Mouse (Mus musculus) heart, embryonic 14.5 days (tissue): ENCODE measurements around the gene Fetub. TPM values are rescaled to one million over a fixed set of nuclear protein-coding genes. Genes with fewer than 3 reads are reported as not detected.

Experiments used
- ATAC-seq: fragments of 200-750 bp; cut with Nextera tagmentation; 2 replicates; pipeline ENCODE4 v1.8.0; 2017; ENCODE audit warnings: low read depth, moderate TSS enrichment; ENCODE audit not compliant: insufficient number of reproducible peaks, insufficient read depth, low FRiP score
- H3K27ac ChIP-seq, 2 experiments: fragments of 200-500 bp in 1 of 2; fragments of 300-500 bp in 1 of 2; sonication (generic) in 1 of 2; replicated peaks in 1 of 2; 2 replicates each; pipeline ENCODE4 v1.5.1; 2012 to 2014; ENCODE audit warnings: low read depth in 2 of 2, low read length in 2 of 2, control low read depth in 1 of 2, mild to moderate bottlenecking in 1 of 2, mixed read lengths in 1 of 2; ENCODE audit not compliant: control insufficient read depth in 1 of 2, insufficient read depth in 1 of 2
- H3K27me3 ChIP-seq: fragments of 300-500 bp; sonication (generic); 2 replicates; pipeline ENCODE4 v1.6.1; 2014; ENCODE audit warnings: mild to moderate bottlenecking, low read length, control low read depth; ENCODE audit not compliant: control insufficient read depth, insufficient read depth
- H3K36me3 ChIP-seq: fragments of 300-500 bp; sonication (generic); 2 replicates; pipeline ENCODE4 v1.6.1; 2014; ENCODE audit warnings: mild to moderate bottlenecking, control low read depth, low read length, mixed read lengths; ENCODE audit not compliant: control insufficient read depth, insufficient read depth
- H3K4me1 ChIP-seq, 2 experiments: fragments of 200-500 bp in 1 of 2; fragments of 300-500 bp in 1 of 2; sonication (generic) in 1 of 2; 2 replicates each; pipeline ENCODE4 v1.6.1; 2012 to 2014; ENCODE audit warnings: low read length in 2 of 2, control low read depth in 1 of 2, mixed read lengths in 1 of 2; ENCODE audit not compliant: control insufficient read depth in 2 of 2, insufficient read depth in 2 of 2
- H3K4me2 ChIP-seq: fragments of 300-500 bp; sonication (generic); 2 replicates; pipeline ENCODE4 v1.6.1; 2014; ENCODE audit warnings: mild to moderate bottlenecking, low read length
- H3K4me3 ChIP-seq, 2 experiments: fragments of 200-500 bp in 1 of 2; fragments of 300-500 bp in 1 of 2; sonication (generic) in 1 of 2; 2 replicates each; pipeline ENCODE4 v1.5.1; 2012 to 2014; ENCODE audit warnings: low read length in 2 of 2, mild to moderate bottlenecking in 2 of 2, control low read depth in 1 of 2, low read depth in 1 of 2, moderate library complexity in 1 of 2; ENCODE audit not compliant: control insufficient read depth in 1 of 2, insufficient read depth in 1 of 2
- H3K9ac ChIP-seq: fragments of 300-500 bp; sonication (generic); 2 replicates; pipeline ENCODE4 v1.6.1; 2014; ENCODE audit warnings: mild to moderate bottlenecking, low read length
- H3K9me3 ChIP-seq: fragments of 300-500 bp; sonication (generic); 2 replicates; pipeline ENCODE4 v1.6.1; 2016; ENCODE audit warnings: low read length, control low read depth; ENCODE audit not compliant: control insufficient read depth
- WGBS: fragments of 180-500 bp; shearing (Covaris S2); extraction: QIAGEN DNeasy Blood & Tissue Kit; methylation state at CpG from one replicate; pipeline ENCODE4 v1.1.7; 2014; 5-methylcytosine and 5-hydroxymethylcytosine counted together
- polyA plus RNA-seq: library from polyadenylated mRNA; unstranded; fragments of >200 nt; fragmentation: Nextera tagmentation; extraction: Ambion mirVana; gene quantifications from 2 replicates; pipeline ENCODE4 v1.2.1, GENCODE M21; 2014

The Fetub gene
- polyA plus RNA-seq, 1 experiment from 2014 or later = not detected

DNA sequence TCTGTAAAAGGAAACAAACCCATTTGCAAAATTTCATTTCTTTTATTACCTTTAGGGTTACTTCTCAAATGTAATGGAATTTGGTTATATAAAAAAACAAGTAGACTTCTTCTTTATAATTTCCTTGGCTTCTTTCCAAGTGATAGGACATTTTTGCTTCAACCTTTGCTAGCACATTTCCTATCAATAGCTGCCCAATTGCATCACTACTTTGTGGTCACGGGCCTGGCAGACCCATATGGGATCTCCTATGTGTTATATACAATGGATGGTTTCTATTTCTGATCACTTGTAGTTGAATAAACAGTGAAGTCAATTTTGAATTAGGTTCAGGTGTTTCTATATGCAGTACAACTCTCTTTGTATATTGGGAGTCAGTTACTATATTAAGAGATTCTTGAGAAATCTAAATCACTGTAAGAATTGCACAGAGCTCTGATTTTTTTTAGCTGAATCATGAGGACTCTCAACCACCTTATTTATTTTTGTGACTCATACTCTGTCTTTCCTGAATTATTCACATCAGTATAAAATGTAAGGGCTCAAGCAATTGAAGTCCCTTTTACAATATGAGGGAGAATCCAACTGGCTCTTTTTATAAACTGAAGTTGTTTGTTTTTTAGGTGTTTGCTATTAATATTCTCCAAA, 49.4 kb downstream of the Fetub start:
- Histone ChIP-seq H3K9ac (no peak overlapping the region), H3K9me3 (no peaks in the 10 kb centered on the region), H3K36me3 (no peaks in the 10 kb centered on the region), H3K27ac (no peak overlapping the region), H3K27me3 (no peaks in the 10 kb centered on the region), H3K4me1 (no peaks in the 10 kb centered on the region), H3K4me2 (no peak overlapping the region), H3K4me3 (no peak overlapping the region)
- no peak for ATAC-seq
- 63% methylated on average over 1 of the region's 1 CpGs for WGBS

Other genes with a start within 250 kb of the Fetub start
- gene Crygs, start 106.8 kb upstream of the Fetub start, polyA plus RNA-seq = not detected in 2 replicates
- 19.3 TPM in 2 replicates for gene Tbccd1, start 60.7 kb upstream of the Fetub start, polyA plus RNA-seq
- 86.4 and 97.4 TPM in 2 replicates for gene Dnajb11, start 60.5 kb upstream of the Fetub start, polyA plus RNA-seq
- 2.0 and 4.6 TPM in 2 replicates for gene Ahsg, start 27.1 kb upstream of the Fetub start, polyA plus RNA-seq
- gene Hrg, start 32.7 kb downstream of the Fetub start, polyA plus RNA-seq = not detected in 2 replicates
- not detected in 2 replicates for gene Kng2, start 111.1 kb downstream of the Fetub start, polyA plus RNA-seq
- gene Kng1, start 139.5 kb downstream of the Fetub start, polyA plus RNA-seq = 0.36 TPM in 1 of 2 replicates, not detected in the other
- gene Eif4a2, start 189.1 kb downstream of the Fetub start, polyA plus RNA-seq = 174 and 182 TPM in 2 replicates
- gene Rfc4, start 209.4 kb downstream of the Fetub start, polyA plus RNA-seq = 84.8 and 86.4 TPM in 2 replicates
- 0.15 TPM in 1 of 2 replicates, not detected in the other for gene Adipoq, start 228.2 kb downstream of the Fetub start, polyA plus RNA-seq